Mouse (Mus musculus) brain, embryonic 14.5 days (tissue): ENCODE data around the gene Prrt1.

Source experiments
- CTCF ChIP-seq: fragments of 200-500 bp; IDR thresholded peaks from 2 replicates; pipeline ENCODE4 v1.5.1; 2012; ENCODE audit warnings: inconsistent platforms, mild to moderate bottlenecking, moderate library complexity, borderline replicate concordance; ENCODE audit not compliant: insufficient read depth, insufficient read length; ENCODE audit errors: extremely low read depth
- POLR2A ChIP-seq: fragments of 200-500 bp; IDR thresholded peaks from 2 replicates; pipeline ENCODE4 v1.6.1; 2012; ENCODE audit warnings: mild to moderate bottlenecking, inconsistent platforms, borderline replicate concordance; ENCODE audit not compliant: poor library complexity, insufficient read depth, insufficient read length, severe bottlenecking; ENCODE audit errors: extremely low read depth

- TF ChIP-seq CTCF (no peak), POLR2A (no peak)
Measured at GRCm38 (mm10) chr17:34624981-34625380, 4.4 kb upstream of the Prrt1 start.
